Mouse (Mus musculus): ENCODE data around the gene Olfr325.
"Not testable (repeated sequence)": the region's sequence is repeated elsewhere in the genome, so short reads cannot be mapped to it uniquely, and the experiment has no call there.

The Olfr325 gene

DNA sequence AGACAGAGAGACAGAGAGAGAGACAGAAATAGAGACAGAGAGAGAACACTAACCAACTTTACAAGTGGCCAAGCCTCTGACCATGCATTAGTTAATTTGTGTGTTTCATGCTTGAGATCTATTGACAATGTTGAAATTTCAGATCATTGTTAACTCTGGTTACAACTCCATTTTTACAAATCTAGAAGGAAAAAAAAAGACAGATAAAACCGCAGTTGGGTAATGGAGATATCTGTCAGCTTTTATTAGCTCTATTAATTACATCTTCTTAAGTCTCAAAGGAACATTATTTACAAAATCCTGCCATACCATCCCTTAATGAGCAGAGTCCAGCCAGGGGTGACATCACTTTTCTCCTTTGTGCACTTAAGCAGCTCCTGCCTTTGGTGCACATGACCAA is at the start of gene Olfr325:
Gene Olfr325 (plus strand): TSS at position 301 of the 400 bp plus-strand sequence.
- no peak for DNase-seq (ENCODE audit: low read depth, low spot score)

DNA sequence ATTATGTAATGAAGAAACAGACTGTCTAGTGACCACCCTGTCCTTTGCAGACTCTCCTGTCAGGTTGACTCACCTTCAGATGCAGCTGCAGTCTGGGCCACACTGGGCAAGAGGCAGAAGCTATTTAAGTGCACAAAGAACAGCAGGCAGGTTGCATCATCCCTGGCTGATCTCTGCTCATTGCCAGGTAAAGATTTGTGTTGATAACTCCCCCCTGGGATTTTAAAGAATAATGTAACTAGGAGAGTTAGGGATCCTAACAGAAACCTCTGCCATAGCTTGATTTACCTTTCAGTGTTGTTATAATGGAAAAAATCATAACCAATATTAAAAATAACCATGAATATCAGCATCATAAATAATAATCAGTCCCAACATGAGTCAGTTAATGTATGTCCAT is 42.8 kb upstream of the Olfr325 start, which contains the start of gene Olfr330:
Gene Olfr330 (minus strand): TSS at position 101 of the 400 bp plus-strand sequence.
- DNase-seq (ENCODE audit: low read depth, low spot score): not testable (repeated sequence)

DNA sequence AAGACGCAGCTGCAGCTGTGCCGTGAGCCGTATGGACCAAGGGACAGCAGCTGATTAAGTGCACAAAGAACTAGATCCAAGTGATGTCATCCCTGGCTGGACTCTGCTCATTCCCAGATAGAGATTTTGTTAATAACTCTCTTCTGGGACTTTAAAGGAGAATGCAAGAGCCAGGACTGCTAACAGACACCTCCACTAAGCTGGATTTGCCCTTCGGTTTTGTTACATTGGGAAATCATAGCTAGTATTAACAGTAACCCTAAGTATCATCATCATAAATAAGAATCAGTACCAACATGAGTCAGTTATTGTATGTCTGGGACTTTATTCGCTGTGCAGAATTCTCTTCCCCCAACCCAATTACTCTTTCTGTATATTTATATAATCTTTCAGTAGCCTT is 31.2 kb upstream of the Olfr325 start, which contains the start of gene Olfr329-ps:
Gene Olfr329-ps (minus strand): TSS at position 101 of the 400 bp plus-strand sequence.
- no peak for DNase-seq (ENCODE audit: low read depth, low spot score)

DNA sequence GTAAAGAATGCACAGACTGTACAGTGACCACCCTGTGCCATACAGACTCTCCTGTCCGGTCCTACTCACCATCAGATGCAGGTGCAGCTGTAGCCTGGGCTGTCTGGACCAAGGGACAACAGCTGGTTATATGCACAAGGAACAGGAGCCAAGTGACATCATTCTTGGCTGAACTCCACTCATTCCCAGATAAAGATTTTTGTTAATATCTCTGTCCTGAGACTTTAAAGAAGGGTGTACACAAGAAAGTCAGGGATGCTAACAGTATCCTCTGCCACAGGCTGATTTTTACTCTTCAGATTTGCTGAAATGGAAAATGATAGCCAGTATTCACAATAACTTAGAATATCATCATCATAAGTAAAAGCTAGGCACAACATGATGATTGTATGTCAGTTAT is 22.0 kb upstream of the Olfr325 start, which contains the start of gene Olfr328:
Gene Olfr328 (minus strand): TSS at position 101 of the 400 bp plus-strand sequence.
- no peak for DNase-seq (ENCODE audit: low read depth, low spot score)

DNA sequence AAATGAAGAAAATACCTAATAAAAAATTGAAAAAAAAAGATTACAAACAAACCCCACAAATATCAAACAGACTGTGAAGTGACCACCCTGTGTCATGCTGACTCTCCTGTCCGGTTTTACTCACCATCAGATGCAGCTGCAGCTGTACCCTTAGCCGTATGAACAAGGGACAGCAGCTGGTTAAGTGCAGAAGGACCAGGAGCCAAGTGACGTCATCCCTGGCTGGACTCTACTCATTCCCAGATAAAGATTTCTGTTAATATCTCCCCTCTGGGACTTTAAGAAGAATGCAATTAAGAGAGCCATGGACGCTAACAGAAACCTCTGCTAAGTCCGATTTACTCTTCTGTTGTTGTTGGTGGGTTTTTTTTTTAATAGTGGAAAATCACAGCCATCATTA is 7.1 kb upstream of the Olfr325 start, which contains the start of gene Olfr224:
Gene Olfr224 (minus strand): TSS at position 149 of the 400 bp plus-strand sequence.
- DNase-seq (ENCODE audit: low read depth, low spot score): no peak

DNA sequence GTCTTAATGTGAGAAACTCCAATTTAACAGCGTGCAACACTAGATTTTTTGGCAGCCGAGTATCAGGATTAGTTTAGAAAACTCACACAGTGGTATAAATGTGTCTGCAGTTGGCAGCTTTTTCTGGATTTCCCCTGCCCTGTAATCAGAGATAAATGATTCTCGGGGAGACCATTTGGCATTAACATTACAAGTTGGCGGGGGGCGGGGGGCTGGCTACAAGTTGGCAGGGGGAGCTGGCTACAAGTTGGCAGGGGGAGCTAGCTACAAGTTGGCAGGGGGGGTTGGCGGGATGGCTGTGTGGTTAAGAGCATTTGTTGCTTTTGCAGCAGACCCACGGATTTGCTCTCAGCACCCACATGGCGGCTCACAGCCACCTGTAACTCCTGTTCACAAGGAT is 1.1 kb downstream of the Olfr325 start:
- no peak for DNase-seq (ENCODE audit: low read depth, low spot score)

DNA sequence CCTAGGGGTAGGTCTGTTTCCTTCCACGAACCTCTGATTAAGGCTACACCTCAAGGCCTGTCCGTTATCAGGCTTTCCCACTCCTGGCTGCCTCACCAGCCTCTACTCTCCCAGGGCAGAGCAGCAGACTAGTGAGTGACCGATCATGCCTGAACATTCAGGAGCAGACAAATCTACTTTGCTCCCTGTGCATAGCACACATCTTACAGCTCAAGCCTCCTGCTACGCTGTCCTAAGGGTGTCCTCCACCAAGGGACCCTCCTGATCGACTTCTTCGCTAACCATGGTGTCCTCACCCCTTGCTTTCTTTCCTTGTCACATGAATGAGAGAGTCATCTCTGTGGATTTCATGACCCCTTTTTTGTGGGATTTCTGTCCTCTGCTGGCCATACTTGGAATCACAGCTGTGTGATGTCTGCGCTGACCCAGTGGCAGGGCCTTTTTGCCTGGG is 10.4 kb downstream of the Olfr325 start:
- peak; percentile 75 for DNase-seq (ENCODE audit: low read depth, low spot score)

DNA sequence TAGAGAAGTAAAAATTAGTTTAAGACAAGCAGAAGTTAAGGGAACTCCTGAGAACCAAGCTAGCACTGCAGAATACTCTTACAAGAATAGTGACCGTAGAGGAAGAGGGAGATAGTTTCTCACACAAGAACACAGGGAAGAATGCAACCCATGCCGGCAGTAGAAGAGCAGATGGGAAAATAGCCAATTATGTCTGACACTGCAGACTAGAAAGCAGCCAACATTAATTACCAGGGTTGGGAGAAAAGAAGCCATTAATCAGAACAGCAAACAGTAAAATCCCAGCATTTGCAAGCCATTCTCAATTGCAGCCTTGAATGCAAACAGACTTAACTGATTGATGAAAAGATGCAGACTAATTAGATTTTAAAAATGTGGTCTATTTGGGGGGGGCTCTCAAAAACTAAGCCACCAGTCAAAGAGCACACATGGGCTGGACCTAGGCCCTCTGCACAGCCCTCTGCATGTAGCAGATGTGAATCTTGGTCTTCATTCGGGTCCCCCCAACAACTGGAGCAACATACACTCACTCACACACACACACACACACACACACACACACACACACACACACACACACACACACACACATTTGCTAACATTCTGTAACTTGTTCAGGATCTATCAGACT is 11.2 kb downstream of the Olfr325 start:
- DNase-seq (ENCODE audit: low read depth, low spot score): no peak

DNA sequence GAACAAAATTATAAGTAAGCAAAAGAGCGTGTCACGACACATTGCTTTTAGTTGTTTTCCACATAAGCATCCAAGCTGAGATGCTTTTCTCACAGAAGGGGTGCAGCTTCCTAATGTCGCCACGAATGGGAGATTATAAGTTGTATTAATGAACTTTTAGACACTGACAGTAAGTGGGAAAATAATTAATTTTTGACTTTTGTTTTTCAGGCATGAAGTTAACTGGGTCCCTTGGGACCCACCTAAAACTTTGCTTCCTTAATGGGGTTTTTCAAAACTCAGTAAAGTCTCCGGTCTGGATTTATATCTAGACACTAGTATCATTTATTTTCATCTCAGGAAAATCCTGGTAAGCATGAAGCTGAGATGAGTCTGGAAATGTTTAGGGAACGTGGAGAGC is 17.3 kb downstream of the Olfr325 start, which contains the start of gene Olfr324:
Gene Olfr324 (plus strand): TSS at position 301 of the 400 bp plus-strand sequence.
- no peak for DNase-seq (ENCODE audit: low read depth, low spot score)

DNA sequence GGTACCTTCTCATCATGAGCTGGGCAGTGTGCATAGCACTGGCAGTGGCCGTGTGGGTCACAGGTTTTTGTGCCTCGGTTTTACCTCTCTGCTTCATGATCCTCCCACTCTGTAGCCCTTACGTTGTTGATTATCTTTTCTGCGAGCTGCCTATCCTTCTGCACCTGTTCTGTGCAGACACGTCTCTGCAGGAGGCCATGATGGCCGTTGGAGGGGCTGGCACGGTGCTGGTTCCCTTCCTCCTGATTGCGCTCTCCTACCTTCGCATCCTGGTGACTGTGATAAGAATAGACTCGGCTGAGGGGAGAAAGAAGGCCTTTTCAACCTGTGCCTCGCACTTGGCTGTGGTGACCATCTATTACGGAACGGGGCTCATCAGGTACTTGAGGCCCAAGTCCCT is 20.3 kb downstream of the Olfr325 start:
- no peak for DNase-seq (ENCODE audit: low read depth, low spot score)

DNA sequence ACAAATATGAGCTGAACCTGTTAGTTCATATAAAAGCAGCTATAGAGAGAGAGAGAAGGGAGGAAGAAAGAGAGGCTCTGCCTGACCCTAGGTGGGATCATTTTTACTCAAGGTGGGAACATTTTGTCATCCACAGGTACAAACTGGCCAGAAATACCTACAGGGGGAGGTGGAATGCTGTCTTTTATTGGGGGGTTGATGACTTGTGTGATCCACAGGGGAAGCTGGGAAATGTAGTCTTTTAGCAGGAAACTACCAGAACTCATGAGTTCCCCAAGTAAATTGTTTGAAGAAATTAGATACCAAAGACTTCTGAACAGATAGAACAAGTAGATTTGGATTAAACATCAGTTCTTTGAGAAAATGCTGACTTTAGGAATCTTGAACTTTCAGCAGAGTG is 24.5 kb downstream of the Olfr325 start:
- no peak for DNase-seq (ENCODE audit: low read depth, low spot score)

DNA sequence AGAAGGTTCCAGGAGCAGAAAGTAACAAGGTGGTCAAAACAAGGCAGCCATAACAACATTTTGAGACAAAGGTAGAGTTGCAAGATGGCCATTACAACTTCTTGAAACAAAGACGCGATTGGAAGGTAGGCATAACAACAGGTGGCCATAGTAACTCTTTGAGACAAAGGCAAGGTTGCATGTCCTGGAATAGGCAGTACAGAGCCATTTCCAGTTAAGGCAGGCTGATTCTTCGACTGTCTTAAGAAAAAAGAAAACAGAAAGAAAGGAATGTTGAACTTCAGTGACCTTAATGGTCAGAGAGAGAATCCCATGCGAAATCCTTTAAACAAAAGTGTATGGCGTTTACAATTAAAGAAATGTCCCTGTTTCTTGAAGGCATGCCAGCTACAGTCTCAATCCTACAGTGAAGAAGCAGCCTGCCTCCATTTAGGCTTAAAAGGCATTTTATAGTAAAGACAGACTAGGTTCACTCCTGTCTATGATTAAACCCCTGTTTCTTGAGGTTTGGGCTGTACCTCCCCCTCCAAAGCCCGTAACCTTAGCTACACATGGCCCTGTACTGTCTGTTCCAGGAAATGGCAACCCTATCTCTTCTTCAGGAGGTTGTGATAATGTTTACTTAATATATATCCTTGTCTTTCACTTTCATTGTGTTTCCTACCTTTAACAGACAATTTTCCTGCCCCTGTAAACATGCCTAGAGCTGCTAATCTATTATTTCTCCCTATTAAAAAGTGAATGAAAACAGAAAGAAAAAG is 25.4 kb downstream of the Olfr325 start:
- DNase-seq (ENCODE audit: low read depth, low spot score): no peak

DNA sequence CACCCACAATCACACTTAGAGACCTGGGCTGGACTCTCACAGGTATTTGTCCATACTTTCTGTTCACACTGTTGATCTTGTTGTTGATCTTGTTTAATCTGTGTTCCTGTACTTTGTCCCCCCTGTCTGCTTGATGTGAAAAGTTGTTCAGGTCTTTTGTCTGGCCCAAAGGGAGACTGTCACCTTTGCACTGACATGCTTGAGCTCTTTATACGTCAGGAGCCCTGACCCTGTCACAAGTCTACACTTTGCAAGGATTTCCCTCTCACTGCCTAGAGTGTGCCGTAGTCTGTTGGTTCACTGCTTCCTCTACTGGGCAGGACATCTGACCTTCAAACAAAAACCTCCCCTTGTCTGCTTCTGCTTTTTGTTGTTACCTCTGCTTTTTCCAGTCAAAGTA is 27.2 kb downstream of the Olfr325 start:
- no peak for DNase-seq (ENCODE audit: low read depth, low spot score)

DNA sequence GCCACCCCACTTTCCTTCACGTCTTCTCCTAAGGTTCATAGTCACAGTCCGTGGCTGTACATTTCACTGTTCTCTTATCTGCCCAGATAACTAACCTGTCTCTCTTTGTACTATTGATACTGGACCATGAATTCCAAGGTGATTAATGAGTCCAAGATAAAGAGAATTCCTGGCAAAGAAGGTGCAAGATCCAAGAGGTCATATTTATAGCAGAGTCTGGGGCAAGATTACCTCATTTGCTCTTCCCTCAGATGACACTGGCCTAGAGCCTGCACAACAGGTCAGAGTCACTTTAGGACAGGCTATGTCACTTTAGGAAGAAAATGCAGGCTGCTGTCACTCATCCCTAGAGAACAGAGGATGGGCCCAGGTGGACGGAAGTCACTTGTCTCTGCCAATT is 27.7 kb downstream of the Olfr325 start:
- DNase-seq (ENCODE audit: low read depth, low spot score): no peak

DNA sequence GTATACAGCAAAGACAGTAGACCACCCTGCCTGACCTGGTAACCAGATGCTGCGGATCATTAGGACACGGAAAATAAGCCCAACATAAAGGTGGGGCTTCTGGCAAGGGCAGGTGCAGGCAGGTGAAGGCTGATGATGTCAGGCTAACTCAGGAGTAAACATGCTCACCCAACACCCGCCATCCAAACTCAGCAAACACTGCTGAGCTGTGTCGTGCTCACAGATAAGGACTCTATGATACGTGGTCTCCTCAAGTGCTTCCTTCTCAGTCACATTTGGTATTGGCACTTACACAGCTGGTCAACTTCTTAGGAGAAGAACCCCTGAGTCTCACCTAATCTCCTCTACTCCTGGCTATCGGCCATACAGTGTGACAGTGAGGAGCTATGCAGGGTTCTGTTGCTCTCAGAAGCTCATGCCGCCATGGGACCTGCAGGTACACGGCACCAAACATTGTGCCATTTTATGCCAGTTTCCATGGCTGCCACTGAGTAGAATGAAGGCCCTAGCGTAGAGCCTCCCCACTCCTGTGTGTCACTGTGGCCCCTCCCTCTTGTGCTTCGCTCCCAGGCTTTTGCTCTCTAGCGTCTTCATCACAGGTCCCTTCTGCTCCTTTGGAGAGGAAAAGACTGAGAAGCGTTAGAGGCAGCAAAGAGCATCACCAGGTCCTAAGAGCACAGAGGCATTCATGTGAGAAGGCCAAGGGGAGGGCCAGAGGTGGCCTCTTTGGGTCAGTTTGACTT is 28.8 kb downstream of the Olfr325 start:
- DNase-seq (ENCODE audit: low read depth, low spot score): no peak

DNA sequence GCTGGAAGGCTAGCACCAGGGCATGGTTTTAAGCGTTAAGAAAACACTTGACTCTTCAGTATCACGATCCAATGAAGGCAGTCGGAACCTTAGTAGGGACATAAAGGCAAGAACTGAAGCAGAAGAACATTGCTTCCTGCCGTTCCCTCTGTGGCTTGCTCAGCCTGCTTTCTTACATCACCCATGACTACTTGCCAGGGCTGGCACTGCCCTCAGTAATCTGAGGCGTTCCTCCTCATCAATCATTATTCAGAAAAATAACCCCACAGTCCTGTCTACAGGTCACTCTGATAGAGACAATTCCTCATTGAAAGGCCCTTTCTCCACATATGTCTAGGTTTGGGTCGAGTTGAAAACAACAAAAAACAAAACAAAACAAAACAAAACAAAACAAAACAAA is 29.5 kb downstream of the Olfr325 start:
- no peak for DNase-seq (ENCODE audit: low read depth, low spot score)

DNA sequence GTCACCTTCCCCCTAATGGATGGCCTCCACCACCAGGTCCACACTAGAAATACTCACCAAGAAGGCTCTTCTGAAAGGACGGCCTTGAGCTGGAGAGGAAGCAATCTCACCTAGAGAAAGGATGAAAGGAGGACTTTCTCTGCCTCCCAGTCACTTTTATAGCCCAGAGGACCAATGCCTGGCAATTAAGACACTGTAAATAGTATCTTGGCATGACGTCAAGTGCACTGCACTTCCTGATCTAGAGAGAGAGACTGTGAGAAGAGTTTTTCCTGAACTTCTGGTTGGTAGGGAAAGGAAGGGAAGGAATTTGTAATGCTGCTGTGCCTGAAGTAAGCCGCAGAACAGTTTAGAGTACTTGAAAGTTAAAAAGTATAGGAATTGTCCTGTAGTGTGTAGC is 35.8 kb downstream of the Olfr325 start:
- DNase-seq (ENCODE audit: low read depth, low spot score): no peak

DNA sequence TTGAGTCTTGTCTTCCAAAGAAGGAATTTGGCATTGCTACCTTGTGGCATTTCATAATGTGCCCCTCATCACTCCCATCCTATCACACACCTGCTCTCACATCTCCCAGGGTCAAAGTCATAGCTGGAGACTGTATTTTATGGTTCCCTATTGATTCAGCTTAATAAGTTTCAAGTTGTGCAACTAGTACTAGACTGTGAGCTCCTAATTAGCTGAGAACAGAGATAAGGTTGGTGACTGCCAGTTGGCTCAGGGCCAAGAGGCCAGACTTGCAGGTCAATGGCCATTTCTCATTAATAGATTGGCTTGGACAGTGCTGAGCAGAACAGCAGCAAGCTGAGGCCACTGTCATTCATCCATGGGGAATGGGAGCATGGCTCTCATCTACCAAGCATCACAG is 37.0 kb downstream of the Olfr325 start:
- no peak for DNase-seq (ENCODE audit: low read depth, low spot score)

DNA sequence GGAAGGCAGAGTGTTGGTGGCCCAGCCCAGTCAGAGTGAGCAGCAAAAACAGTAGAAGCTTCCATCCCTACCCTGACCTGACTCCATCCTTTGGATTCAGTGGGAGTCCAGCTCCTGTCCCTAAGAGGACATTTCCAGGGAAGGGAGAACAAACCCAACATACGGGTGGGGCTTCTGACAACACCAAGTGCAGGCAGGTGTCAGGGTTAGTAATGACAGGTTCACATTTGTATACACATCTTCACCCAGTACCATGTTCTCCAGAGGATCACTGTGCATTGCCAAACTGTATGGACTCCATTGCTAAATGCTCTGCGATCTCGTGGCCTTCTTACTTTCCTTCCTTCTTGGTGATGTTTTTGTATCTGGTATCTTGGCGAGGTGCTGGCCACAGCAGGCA is 38.4 kb downstream of the Olfr325 start, which contains the start of gene 2210407C18Rik:
Gene 2210407C18Rik (minus strand): TSS at position 101 of the 400 bp plus-strand sequence.
- no peak for DNase-seq (ENCODE audit: low read depth, low spot score)

DNA sequence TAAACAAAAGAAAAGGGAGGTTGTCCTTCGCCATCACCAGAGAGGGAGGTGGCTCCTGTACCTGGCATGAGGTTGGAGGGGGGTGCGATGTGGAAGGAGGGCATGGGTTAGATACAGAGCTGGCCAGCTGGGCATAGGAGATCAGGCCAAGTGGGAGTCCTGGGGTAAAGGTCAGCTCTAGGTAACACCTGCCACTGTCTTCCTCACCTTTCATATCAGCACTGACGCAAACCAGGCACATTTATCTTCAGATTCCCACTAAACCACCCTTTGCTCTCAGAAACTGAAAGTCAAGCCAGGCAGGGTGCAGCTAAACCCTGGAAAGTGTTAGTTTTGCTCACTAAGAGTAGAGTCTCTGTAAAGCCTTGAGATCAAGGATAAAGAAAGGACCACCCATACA is 40.8 kb downstream of the Olfr325 start:
- no peak for DNase-seq (ENCODE audit: low read depth, low spot score)

DNA sequence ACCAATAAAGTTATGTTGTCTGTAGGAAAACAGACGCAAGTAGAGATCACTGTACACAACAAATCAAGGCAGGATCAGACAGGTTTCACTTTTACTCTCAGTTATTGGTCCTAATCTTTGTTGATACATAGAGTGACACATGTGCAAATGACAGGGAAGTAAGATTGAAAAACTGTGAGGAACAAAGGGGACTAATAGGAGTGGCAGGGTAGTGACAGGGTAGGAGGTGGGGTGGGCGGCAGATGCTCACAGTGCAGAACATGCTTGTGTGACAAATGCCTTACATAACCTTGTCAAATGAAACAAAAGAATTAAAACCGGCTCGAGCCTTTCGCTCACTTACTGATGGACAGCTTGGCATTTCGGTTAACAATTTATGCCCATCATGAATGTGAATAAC is 41.3 kb downstream of the Olfr325 start:
- no peak for DNase-seq (ENCODE audit: low read depth, low spot score)

DNA sequence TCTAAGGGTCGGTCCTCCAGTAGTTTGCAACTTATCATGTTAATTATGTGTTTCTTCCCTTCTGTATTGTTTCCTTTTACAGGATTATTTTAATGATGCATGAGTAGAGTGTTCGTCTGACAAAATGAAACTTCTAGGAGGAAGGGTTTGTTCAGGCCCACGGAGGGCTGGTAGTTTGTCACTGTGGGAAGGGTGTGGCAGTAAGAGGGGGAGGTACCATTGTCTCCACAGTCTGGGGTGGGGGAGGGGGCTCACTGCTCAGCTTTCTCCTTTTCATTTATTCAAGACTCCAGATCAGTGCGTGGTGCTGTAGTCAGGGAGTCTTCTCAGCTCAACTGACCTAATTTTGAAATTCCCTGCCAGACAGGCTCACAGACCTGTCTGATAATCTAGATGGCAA is 48.6 kb downstream of the Olfr325 start:
- DNase-seq (ENCODE audit: low read depth, low spot score): no peak

All from c-Kit-negative CD71-positive TER-119-positive erythroid progenitor cells, embryonic 14.5 days (primary cell).